Mouse (Mus musculus) intestine, postnatal 0 days (tissue): ENCODE measurements around the gene Fam181a. TPM values are rescaled to one million over a fixed set of nuclear protein-coding genes. Genes with fewer than 3 reads are reported as not detected.

Experiments
- ATAC-seq: fragments of 200-750 bp; cut with Nextera tagmentation; 2 replicates; pipeline ENCODE4 v1.8.0; 2017; ENCODE audit warnings: mild to moderate bottlenecking, moderate TSS enrichment, moderate library complexity
- H3K27ac ChIP-seq: fragments of 300-500 bp; sonication (generic); 2 replicates; pipeline ENCODE4 v1.5.1; 2014; ENCODE audit warnings: mild to moderate bottlenecking, low read depth, low read length, moderate library complexity
- H3K27me3 ChIP-seq: fragments of 300-500 bp; sonication (generic); replicated peaks from 2 replicates; pipeline ENCODE4 v1.6.1; 2014; ENCODE audit warnings: low read length, mixed read lengths; ENCODE audit not compliant: control insufficient read depth, insufficient read depth
- H3K36me3 ChIP-seq: fragments of 300-500 bp; sonication (generic); 2 replicates; pipeline ENCODE4 v1.6.1; 2014; ENCODE audit warnings: mild to moderate bottlenecking, moderate library complexity; ENCODE audit not compliant: control insufficient read depth, insufficient read depth
- H3K4me1 ChIP-seq: fragments of 300-500 bp; sonication (generic); replicated peaks from 2 replicates; pipeline ENCODE4 v1.6.1; 2014; ENCODE audit warnings: antibody characterized with exemption, low read length, mixed read lengths; ENCODE audit not compliant: control insufficient read depth, insufficient read depth
- H3K4me2 ChIP-seq: fragments of 300-500 bp; sonication (generic); replicated peaks from 2 replicates; pipeline ENCODE4 v1.6.1; 2014; ENCODE audit warnings: low read depth, mild to moderate bottlenecking, moderate library complexity
- H3K4me3 ChIP-seq: fragments of 300-500 bp; sonication (generic); 2 replicates; pipeline ENCODE4 v1.5.1; 2014; ENCODE audit warnings: low read depth, low read length
- H3K9ac ChIP-seq: fragments of 300-500 bp; sonication (generic); 2 replicates; pipeline ENCODE4 v1.6.1; 2014; ENCODE audit warnings: mild to moderate bottlenecking, low read depth, low read length
- H3K9me3 ChIP-seq: fragments of 300-500 bp; sonication (generic); 2 replicates; pipeline ENCODE4 v1.6.1; 2016; ENCODE audit warnings: mixed run types; ENCODE audit not compliant: control insufficient read depth
- CTCF ChIP-seq: sonication (generic); IDR thresholded peaks from 2 replicates; pipeline ENCODE4 v1.5.1; 2016; ENCODE audit warnings: low read depth, mild to moderate bottlenecking, control low read depth, antibody characterized with exemption, moderate library complexity
- WGBS: fragments of 180-500 bp; shearing (Covaris S2); extraction: QIAGEN DNeasy Blood & Tissue Kit; methylation state at CpG from one replicate; pipeline ENCODE4 v1.1.7; 2014; 5-methylcytosine and 5-hydroxymethylcytosine counted together
- polyA plus RNA-seq: library from polyadenylated mRNA; unstranded; fragments of >200 nt; fragmentation: Nextera tagmentation; extraction: Ambion mirVana; gene quantifications from 2 replicates; pipeline ENCODE4 v1.2.1, GENCODE M21; 2015

Fam181a gene
- polyA plus RNA-seq, 1 experiment from 2014 or later: not detected

DNA sequence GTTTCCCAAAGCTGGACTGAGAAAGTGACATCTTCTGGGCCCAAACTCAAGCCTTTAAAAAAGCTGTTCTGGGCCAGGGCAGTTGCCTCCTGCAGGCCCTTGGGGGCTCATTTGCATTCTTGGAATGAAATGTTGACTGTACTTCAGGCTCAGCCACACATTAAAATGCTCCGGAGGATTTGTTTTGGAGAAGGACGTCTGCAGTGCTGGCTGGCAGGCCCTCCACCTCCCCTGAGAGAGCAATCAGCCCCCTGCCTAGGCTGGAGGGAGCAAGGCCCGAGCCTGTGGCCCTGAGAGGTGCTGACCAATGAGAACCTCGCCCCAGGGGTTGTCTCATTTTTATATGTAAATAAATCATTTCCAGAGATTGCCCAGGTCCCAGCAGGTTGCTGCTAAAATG lies 14.5 kb upstream of the Fam181a start:
- Histone ChIP-seq H3K4me3 (no peak overlapping the region), H3K27me3 (no peaks in the 10 kb centered on the region), H3K27ac (no peak overlapping the region), H3K36me3 (no peaks in the 10 kb centered on the region), H3K4me1 (no peaks in the 10 kb centered on the region), H3K9ac (no peak overlapping the region), H3K9me3 (no peaks in the 10 kb centered on the region), H3K4me2 (no peak overlapping the region)
- ATAC-seq: no peak
- 32% methylated on average over 4 of the region's 4 CpGs for WGBS
- no peak for TF ChIP-seq CTCF

DNA sequence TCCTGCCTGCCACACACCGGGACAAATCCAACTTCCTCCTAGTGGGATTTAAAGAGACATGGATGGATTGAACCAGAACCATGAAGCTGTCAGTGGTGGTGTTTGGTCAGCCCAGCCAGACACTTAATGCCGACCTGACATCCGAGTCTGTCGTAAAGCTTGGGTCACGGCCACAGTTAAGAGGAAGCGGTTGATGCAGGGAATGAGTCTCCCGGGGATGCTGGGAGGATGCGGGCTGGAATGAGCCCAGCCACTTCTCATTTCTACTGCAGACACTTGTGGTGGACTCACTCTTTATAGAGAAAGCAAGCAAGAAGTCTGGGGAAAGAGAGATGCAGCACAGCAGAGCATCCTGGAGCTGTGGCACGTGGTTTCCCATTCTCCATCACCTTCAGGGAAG lies 10.3 kb upstream of the Fam181a start:
- Histone ChIP-seq H3K36me3 (no peaks in the 10 kb centered on the region), H3K27me3 (no peaks in the 10 kb centered on the region), H3K9ac (no peak overlapping the region), H3K4me2 (no peak overlapping the region), H3K4me1 (no peaks in the 10 kb centered on the region), H3K27ac (no peak overlapping the region), H3K9me3 (no peaks in the 10 kb centered on the region), H3K4me3 (no peak overlapping the region)
- no peak for ATAC-seq
- 53% methylated on average over 9 of the region's 9 CpGs for WGBS
- TF ChIP-seq CTCF: no peak

- no peak for ATAC-seq
These were observed 9.1 kb upstream of the Fam181a start for GRCm38 (mm10) chr12:103301645-103302044.

DNA sequence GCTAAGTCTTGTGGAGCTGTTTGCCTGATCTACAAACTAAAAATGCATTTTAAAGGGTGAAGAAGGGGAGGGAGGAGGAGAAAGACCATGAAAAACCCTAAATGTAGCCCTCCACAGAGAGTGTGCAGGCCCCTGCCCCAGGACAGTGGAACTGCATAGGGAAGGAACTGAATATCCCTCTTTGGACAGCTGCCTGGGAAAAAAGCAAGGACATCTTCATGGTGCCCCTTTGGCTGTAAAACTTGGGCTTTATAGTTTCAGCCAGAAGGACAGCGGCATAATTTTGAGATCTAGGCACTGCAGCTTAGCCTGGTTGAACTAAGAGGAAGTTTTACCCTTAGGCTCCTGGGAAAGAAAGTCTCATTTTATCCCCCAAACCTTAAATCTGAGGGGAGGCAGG lies 7.8 kb upstream of the Fam181a start:
- H3K4me3 ChIP-seq: no peak overlapping the region
- WGBS: 75% methylated on average over 1 of the region's 1 CpGs
- H3K9me3 ChIP-seq: no peaks in the 10 kb centered on the region
- no peak overlapping the region for H3K9ac ChIP-seq
- no peak for ATAC-seq
- H3K27ac ChIP-seq: no peak overlapping the region
- no peak for TF ChIP-seq CTCF
- no peaks in the 10 kb centered on the region for H3K27me3 ChIP-seq
- no peak overlapping the region for H3K4me2 ChIP-seq
- no peaks in the 10 kb centered on the region for H3K4me1 ChIP-seq
- no peaks in the 10 kb centered on the region for H3K36me3 ChIP-seq

More at GRCm38 (mm10) chr12:103301645-103302044, 9.1 kb upstream of the Fam181a start:
- Histone ChIP-seq H3K4me2 (no peak overlapping the region), H3K27ac (no peak overlapping the region), H3K27me3 (no peaks in the 10 kb centered on the region), H3K36me3 (no peaks in the 10 kb centered on the region), H3K9ac (no peak overlapping the region), H3K4me3 (no peak overlapping the region), H3K9me3 (no peaks in the 10 kb centered on the region), H3K4me1 (no peaks in the 10 kb centered on the region)
- WGBS: 52% methylated on average over 2 of the region's 2 CpGs
- TF ChIP-seq CTCF: peak; percentile 90

GRCm38 (mm10) chr12:103306224-103306623 lies 4.6 kb upstream of the Fam181a start:
- Histone ChIP-seq H3K36me3 (no peaks in the 10 kb centered on the region), H3K27ac (no peak overlapping the region), H3K9me3 (no peaks in the 10 kb centered on the region), H3K4me2 (no peak overlapping the region), H3K4me1 (no peaks in the 10 kb centered on the region), H3K4me3 (no peak overlapping the region), H3K9ac (no peak overlapping the region), H3K27me3 (no peaks in the 10 kb centered on the region)
- ATAC-seq: no peak
- TF ChIP-seq CTCF: peak; percentile 61
- 40% methylated on average over 2 of the region's 2 CpGs for WGBS

DNA sequence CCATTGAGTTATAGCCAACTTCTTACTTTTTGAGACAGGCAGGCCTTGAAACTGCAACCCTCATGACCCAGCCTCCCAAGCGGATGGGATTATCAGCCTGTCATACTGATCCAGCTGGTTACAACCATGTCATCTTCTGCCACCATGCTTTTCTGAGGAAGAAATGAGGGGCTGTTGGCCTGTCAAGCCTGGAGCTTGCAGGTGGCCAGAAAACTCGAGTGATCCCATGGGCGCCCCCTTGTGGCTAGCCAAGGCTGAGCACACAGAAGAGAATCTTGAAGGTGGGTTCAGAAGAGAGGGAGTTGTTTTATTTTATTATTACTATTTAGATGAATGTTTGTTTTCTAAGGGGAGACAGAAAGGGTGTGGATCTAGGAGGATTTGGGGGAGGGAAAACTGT lies 4.1 kb upstream of the Fam181a start:
- Histone ChIP-seq H3K27me3 (no peaks in the 10 kb centered on the region), H3K4me2 (no peak overlapping the region), H3K9ac (no peak overlapping the region), H3K9me3 (no peaks in the 10 kb centered on the region), H3K36me3 (no peaks in the 10 kb centered on the region), H3K4me3 (no peak overlapping the region), H3K4me1 (no peaks in the 10 kb centered on the region), H3K27ac (no peak overlapping the region)
- peak; percentile 73 for TF ChIP-seq CTCF
- WGBS: 23% methylated on average over 3 of the region's 3 CpGs
- no peak for ATAC-seq

DNA sequence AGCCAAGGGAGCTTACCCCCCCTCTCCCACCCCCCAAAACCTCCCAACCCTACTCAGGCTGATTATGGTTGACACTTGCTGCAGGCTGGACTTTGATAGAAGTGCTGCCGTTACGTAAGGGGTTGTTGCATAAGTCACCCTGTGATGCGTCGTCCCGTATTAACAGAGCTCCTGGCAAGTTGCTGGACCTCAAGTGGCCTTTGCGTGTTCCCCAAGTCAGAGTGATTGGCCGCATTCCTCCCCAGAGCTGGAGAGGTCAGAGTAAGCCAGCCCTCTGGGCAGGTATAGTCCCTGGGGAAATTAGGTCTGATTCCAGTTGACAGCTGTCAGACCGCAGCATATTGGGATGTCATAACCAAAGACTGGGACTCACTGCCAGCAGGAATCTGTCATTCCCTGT lies 1.1 kb downstream of the Fam181a start:
- 62% methylated on average over 8 of the region's 8 CpGs for WGBS
- Histone ChIP-seq H3K4me2 (no peak overlapping the region), H3K36me3 (no peaks in the 10 kb centered on the region), H3K4me1 (no peaks in the 10 kb centered on the region), H3K9ac (no peak overlapping the region), H3K9me3 (no peaks in the 10 kb centered on the region), H3K27ac (no peak overlapping the region), H3K4me3 (no peak overlapping the region), H3K27me3 (peaks cover 4% of the 10 kb centered on the region; the same call in 1 of the 2 replicates)
- no peak for TF ChIP-seq CTCF
- ATAC-seq: no peak
